Mouse (Mus musculus) forebrain, embryonic 10.5 days (tissue): ENCODE measurements around the gene Magi2. TPM values are rescaled to one million over a fixed set of nuclear protein-coding genes. Genes with fewer than 3 reads are reported as not detected.

Source experiments
- DNase-seq: peaks from one replicate; pipeline ENCODE4 v3.0.0-alpha.2; 2017; ENCODE audit warnings: low spot score; ENCODE audit errors: extremely low spot score
- H3K27ac ChIP-seq: fragments of 300-500 bp; sonication (generic); 2 replicates; pipeline ENCODE4 v1.5.1; 2016; ENCODE audit warnings: mild to moderate bottlenecking
- H3K27me3 ChIP-seq: fragments of 300-500 bp; sonication (generic); 2 replicates; pipeline ENCODE4 v1.6.1; 2016; ENCODE audit warnings: mild to moderate bottlenecking; ENCODE audit not compliant: poor library complexity, severe bottlenecking
- H3K36me3 ChIP-seq: fragments of 300-500 bp; sonication (generic); replicated peaks from 2 replicates; pipeline ENCODE4 v1.6.1; 2016; ENCODE audit warnings: mild to moderate bottlenecking, moderate library complexity
- H3K4me1 ChIP-seq: fragments of 300-500 bp; sonication (generic); 2 replicates; pipeline ENCODE4 v1.6.1; 2016
- H3K4me3 ChIP-seq: fragments of 300-500 bp; sonication (generic); 2 replicates; pipeline ENCODE4 v1.5.1; 2016; ENCODE audit warnings: mild to moderate bottlenecking, moderate library complexity
- H3K9me3 ChIP-seq: fragments of 300-500 bp; sonication (generic); 2 replicates; pipeline ENCODE4 v1.6.1; 2016; ENCODE audit warnings: mild to moderate bottlenecking, moderate library complexity
- WGBS: fragments of 180-500 bp; shearing (Covaris S2); methylation state at CpG from one replicate; pipeline ENCODE4 v1.1.7; 2016; 5-methylcytosine and 5-hydroxymethylcytosine counted together
- polyA plus RNA-seq: library from polyadenylated mRNA; unstranded; fragments of >200 nt; fragmentation: Nextera tagmentation; extraction: Ambion mirVana; gene quantifications from 2 replicates; pipeline ENCODE4 v1.2.1, GENCODE M21; 2016

The Magi2 gene
- polyA plus RNA-seq, 1 experiment from 2014 or later, result 7.4 TPM

DNA sequence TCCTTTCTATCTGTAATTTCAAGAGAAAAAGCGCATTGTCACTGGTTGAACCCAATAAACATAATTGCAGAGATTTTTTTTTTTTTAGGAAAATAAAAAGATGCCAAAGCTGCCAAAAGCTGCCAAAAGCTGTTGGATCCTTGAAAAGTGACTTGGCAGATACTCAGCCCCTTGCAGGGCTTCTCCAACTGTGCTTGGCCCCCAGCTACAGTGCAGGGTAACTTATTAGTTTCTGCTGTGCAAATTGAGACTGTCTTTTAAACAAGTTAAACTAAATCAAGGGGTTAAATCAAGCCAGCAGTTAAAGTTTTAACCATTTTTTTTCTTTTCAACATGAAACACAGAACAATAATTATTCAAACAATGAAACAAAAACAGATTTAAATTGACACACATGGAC, 407.1 kb downstream of the Magi2 start:
- no peaks in the 10 kb centered on the region for H3K27me3 ChIP-seq
- H3K36me3 ChIP-seq, result no peaks in the 10 kb centered on the region
- no peaks in the 10 kb centered on the region for H3K9me3 ChIP-seq
- 92% methylated on average over 1 of the region's 1 CpGs for WGBS
- no peak for DNase-seq
- H3K4me3 ChIP-seq, result no peak overlapping the region
- no peaks in the 10 kb centered on the region for H3K4me1 ChIP-seq
- no peak overlapping the region for H3K27ac ChIP-seq

- 71% methylated on average over 2 of the region's 2 CpGs for WGBS
- no peak overlapping the region for H3K4me3 ChIP-seq
- H3K27me3 ChIP-seq, result no peaks in the 10 kb centered on the region
- DNase-seq, result no peak
- no peaks in the 10 kb centered on the region for H3K9me3 ChIP-seq
- no peak overlapping the region for H3K27ac ChIP-seq
- H3K4me1 ChIP-seq, result no peaks in the 10 kb centered on the region
- H3K36me3 ChIP-seq, result no peaks in the 10 kb centered on the region
These were observed 411.0 kb downstream of the Magi2 start for GRCm38 (mm10) chr5:19637789-19638188.

DNA sequence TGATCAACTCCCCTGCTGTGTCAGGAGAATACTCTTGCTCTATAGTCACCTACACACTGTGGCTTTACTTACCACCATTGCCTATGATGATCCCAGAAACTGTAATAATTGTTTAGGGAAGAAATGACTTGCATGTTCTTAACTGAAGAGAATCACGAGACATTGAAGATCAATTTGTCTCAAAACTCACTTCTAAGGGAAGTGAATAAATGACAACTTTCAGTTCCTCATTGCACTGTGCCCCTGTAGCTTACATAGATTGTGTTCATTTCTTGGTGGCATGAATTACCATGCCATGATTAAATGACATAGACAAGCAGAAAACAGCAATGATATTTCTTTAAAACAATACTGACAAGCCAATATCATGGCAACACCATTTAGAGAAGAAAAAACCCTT, 429.1 kb downstream of the Magi2 start:
- Histone ChIP-seq H3K27me3 (no peaks in the 10 kb centered on the region), H3K4me1 (no peaks in the 10 kb centered on the region), H3K9me3 (no peaks in the 10 kb centered on the region), H3K36me3 (no peaks in the 10 kb centered on the region), H3K27ac (no peak overlapping the region), H3K4me3 (no peak overlapping the region)
- DNase-seq, result no peak
- 85% methylated on average over 1 of the region's 1 CpGs for WGBS

DNA sequence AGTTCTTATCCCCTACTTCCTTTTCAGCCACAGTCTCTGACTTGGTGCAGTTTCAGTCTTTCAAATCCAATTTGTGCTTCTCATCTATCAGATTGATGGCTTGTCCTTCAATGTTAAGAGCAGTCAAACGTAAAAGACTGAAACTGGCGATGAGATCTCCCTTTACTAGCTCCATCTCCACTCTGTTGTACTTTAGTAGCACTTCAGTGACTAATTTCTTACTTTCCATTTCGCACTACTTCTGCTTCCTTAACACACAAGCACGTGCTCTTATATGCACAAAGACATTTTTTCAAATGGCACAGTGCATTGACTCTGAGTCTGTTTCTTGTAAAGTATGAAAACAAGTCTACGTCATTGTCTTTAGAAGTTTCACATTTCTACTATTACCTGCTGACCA, 439.6 kb downstream of the Magi2 start:
- Histone ChIP-seq H3K36me3 (no peaks in the 10 kb centered on the region), H3K27ac (no peak overlapping the region), H3K27me3 (no peaks in the 10 kb centered on the region), H3K9me3 (no peaks in the 10 kb centered on the region), H3K4me3 (no peak overlapping the region), H3K4me1 (no peaks in the 10 kb centered on the region)
- DNase-seq, result no peak
- WGBS, result 92% methylated on average over 5 of the region's 5 CpGs

DNA sequence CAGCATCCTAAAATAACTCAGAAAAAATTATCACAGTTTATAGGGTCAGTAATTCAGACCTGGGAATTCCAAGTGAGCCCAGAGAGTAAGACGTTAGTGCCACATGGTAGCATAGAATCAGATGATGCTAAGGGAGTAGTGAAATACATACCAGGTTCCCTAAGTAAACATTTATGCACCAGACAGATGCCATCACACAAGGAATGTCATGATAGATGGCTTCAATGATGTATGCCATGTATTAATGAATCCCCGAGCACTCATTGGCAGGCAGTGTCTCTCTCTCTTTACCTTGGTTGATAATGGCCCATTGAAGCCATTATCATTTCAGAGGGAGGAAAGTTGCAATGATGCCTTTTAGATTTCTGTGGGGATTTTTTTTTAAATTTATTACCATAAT, 490.5 kb downstream of the Magi2 start:
- Histone ChIP-seq H3K27me3 (no peaks in the 10 kb centered on the region), H3K36me3 (no peaks in the 10 kb centered on the region), H3K4me3 (no peak overlapping the region), H3K27ac (no peak overlapping the region), H3K4me1 (no peaks in the 10 kb centered on the region), H3K9me3 (no peaks in the 10 kb centered on the region)
- no peak for DNase-seq
- WGBS, result 91% methylated on average over 2 of the region's 2 CpGs

- no peaks in the 10 kb centered on the region for H3K4me1 ChIP-seq
- no peak overlapping the region for H3K27ac ChIP-seq
- no peaks in the 10 kb centered on the region for H3K36me3 ChIP-seq
- DNase-seq, result no peak
- no peaks in the 10 kb centered on the region for H3K27me3 ChIP-seq
- no peak overlapping the region for H3K4me3 ChIP-seq
- H3K9me3 ChIP-seq, result 0 out of 2 replicates have a peak, but pooled peaks cover 5% of the 10 kb centered on the region
These were observed 499.4 kb downstream of the Magi2 start for GRCm38 (mm10) chr5:19726277-19726676.

DNA sequence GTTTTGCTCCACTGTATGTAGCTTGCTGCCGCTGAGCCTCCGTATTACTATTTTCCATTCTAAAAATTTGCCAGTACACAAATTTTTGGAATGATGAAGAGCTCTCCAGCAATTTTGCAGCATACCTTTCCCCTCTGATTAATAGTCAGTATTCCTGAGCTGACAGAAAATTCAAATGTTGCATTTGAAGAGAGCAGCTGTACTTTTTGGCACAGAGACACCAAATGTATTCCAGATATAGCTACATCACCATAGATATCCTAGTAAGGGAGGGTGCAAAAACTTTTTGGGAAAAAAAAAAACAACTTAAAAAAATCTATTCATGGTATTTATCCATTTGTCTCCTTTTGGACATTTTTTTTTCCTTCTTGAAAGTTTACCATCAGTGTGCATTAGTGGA, 518.5 kb downstream of the Magi2 start:
- Histone ChIP-seq H3K27ac (no peak overlapping the region), H3K9me3 (no peaks in the 10 kb centered on the region), H3K27me3 (no peaks in the 10 kb centered on the region), H3K36me3 (no peaks in the 10 kb centered on the region), H3K4me3 (no peak overlapping the region), H3K4me1 (peaks cover 27% of the 10 kb centered on the region)
- WGBS, result 97% methylated on average over 2 of the region's 2 CpGs
- DNase-seq, result no peak

GRCm38 (mm10) chr5:19745916-19746315, 519.1 kb downstream of the Magi2 start:
- Histone ChIP-seq H3K4me1 (peaks cover 27% of the 10 kb centered on the region), H3K36me3 (no peaks in the 10 kb centered on the region), H3K9me3 (no peaks in the 10 kb centered on the region), H3K27ac (no peak overlapping the region), H3K27me3 (no peaks in the 10 kb centered on the region), H3K4me3 (no peak overlapping the region)
- 57% methylated on average over 6 of the region's 6 CpGs for WGBS
- DNase-seq, result no peak

GRCm38 (mm10) chr5:19746865-19747514, 520.2 kb downstream of the Magi2 start:
- Histone ChIP-seq H3K4me3 (peak overlapping the region; percentile 29), H3K4me1 (peaks cover 27% of the 10 kb centered on the region), H3K36me3 (no peaks in the 10 kb centered on the region), H3K27me3 (no peaks in the 10 kb centered on the region), H3K27ac (peak overlapping the region; percentile 71), H3K9me3 (no peaks in the 10 kb centered on the region)
- DNase-seq, result peak; percentile 27
- 39% methylated on average over 12 of the region's 12 CpGs for WGBS

DNA sequence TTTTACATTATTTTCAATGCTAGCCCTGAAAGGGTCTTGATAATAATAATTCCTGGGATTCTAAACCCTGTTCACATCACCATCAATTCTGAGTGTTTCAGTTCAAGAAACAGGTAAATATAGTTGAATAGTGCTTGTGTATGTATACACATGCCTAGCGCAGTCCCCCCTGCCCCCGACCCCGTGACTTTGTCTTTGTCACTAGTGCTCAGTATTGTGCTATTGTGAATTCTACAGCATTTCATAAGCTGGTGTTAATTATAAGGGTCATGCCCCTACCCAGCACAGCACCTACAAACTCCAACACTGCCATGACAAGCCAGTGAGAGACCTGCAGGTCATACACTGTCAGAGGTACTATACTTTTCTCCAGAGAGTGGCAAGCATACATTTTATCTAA, 520.8 kb downstream of the Magi2 start:
- no peaks in the 10 kb centered on the region for H3K36me3 ChIP-seq
- peak overlapping the region; percentile 71 for H3K27ac ChIP-seq
- H3K4me3 ChIP-seq, result no peak overlapping the region
- no peak for DNase-seq
- H3K9me3 ChIP-seq, result no peaks in the 10 kb centered on the region
- H3K27me3 ChIP-seq, result no peaks in the 10 kb centered on the region
- H3K4me1 ChIP-seq, result peaks cover 27% of the 10 kb centered on the region
- 40% methylated on average over 3 of the region's 3 CpGs for whole genome bisulfite sequencing

DNA sequence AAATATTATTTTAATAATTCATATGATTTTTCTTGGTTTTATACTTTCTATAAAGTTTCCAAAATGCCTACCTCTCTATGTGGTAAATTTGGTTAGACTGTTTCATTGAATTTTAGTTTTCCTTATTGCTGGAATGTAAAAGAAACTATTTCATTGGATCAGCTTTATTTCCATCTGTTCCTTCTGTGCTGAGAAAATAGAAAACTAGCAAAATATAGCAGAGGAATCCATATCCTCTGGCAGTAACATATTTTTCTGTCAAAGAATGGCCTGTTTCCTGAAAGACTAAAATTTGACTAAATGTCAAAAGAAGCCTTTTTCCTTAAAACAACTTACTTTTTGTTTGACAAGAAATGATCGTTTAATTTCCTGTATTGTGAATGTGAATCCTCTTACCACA, 552.4 kb downstream of the Magi2 start:
- no peaks in the 10 kb centered on the region for H3K9me3 ChIP-seq
- WGBS, result 93% methylated on average over 1 of the region's 1 CpGs
- H3K27me3 ChIP-seq, result no peaks in the 10 kb centered on the region
- no peak overlapping the region for H3K27ac ChIP-seq
- DNase-seq, result no peak
- H3K4me3 ChIP-seq, result no peak overlapping the region
- H3K4me1 ChIP-seq, result no peaks in the 10 kb centered on the region
- H3K36me3 ChIP-seq, result no peaks in the 10 kb centered on the region

- H3K4me3 ChIP-seq, result no peak overlapping the region
- no peaks in the 10 kb centered on the region for H3K4me1 ChIP-seq
- H3K36me3 ChIP-seq, result no peaks in the 10 kb centered on the region
- WGBS, result 87% methylated on average over 2 of the region's 2 CpGs
- no peak for DNase-seq
- H3K9me3 ChIP-seq, result no peaks in the 10 kb centered on the region
- H3K27ac ChIP-seq, result no peak overlapping the region
- H3K27me3 ChIP-seq, result no peaks in the 10 kb centered on the region
These were observed 553.2 kb downstream of the Magi2 start for GRCm38 (mm10) chr5:19780076-19780475.

DNA sequence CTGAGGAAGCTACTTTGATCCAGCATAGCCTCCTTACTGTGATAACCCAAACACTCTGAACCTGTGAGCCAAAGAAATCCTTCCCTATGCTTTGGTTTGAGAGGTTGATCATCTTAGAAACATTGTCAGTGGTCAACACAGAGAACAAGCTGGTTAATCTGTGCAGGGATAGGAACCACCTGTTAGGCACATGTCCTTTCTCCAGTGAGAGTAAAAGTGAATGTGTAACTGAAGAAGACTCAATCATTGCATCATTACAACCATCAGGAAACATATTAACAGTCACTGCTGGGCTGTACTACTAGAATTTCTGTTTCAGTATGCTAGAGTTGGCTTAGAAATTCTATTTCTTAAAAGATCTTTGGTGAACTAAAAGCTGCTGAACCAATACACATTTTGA, 558.5 kb downstream of the Magi2 start:
- Histone ChIP-seq H3K27me3 (no peaks in the 10 kb centered on the region), H3K27ac (no peak overlapping the region), H3K9me3 (no peaks in the 10 kb centered on the region), H3K4me1 (peaks cover 11% of the 10 kb centered on the region), H3K36me3 (no peaks in the 10 kb centered on the region), H3K4me3 (no peak overlapping the region)
- no peak for DNase-seq
